Mouse (Mus musculus) liver, embryonic 18 days (tissue): ENCODE results near the gene Sult1a1. TPM values are rescaled to one million over a fixed set of nuclear protein-coding genes. Genes with fewer than 3 reads are reported as not detected.

ENCODE experiments used
- polyA plus RNA-seq: library from polyadenylated mRNA; depleted of rRNA; stranded (reverse); fragments of >200 nt; gene quantifications from 2 replicates; pipeline ENCODE4 v1.2.3, GENCODE M21; 2012; rRNA removed

Sult1a1 gene
- polyA plus RNA-seq, result 166 and 169 TPM in 2 replicates

GRCm38 (mm10) chr7:126676207-126676606, at the start of gene Sult1a1:
Gene Sult1a1, minus strand, starts transcription at chr7:126676432.

GRCm38 (mm10) chr7:126707442-126708174, 31.4 kb upstream of the Sult1a1 start, which contains the start of gene Coro1a:
Gene Coro1a, minus strand, starts transcription at chr7:126707787.

GRCm38 (mm10) chr7:126695631-126696207, 19.5 kb upstream of the Sult1a1 start, which contains the start of gene Slx1b:
Gene Slx1b, minus strand, starts transcription at chr7:126695784.

GRCm38 (mm10) chr7:126695210-126695611, 19.0 kb upstream of the Sult1a1 start, which contains the start of gene Bola2:
Gene Bola2, plus strand, starts transcription at chr7:126695401.

GRCm38 (mm10) chr7:126649231-126650051, 26.8 kb downstream of the Sult1a1 start, which contains the start of gene Sgf29:
Gene Sgf29, plus strand, starts transcription at chr7:126649309.

GRCm38 (mm10) chr7:126630824-126631518, 45.3 kb downstream of the Sult1a1 start, which contains the start of gene Nupr1:
Gene Nupr1, minus strand, starts transcription at chr7:126630861.

Other genes with a start within 250 kb of the Sult1a1 start
- gene Rabep2, start 247.7 kb downstream of the Sult1a1 start, polyA plus RNA-seq, result 6.4 and 6.5 TPM in 2 replicates
- 0.16 and 0.67 TPM in 2 replicates for gene Atp2a1, start 213.3 kb downstream of the Sult1a1 start, polyA plus RNA-seq
- gene Sh2b1, start 201.0 kb downstream of the Sult1a1 start, polyA plus RNA-seq, result 17.2 and 21.4 TPM in 2 replicates
- 66.4 and 78.6 TPM in 2 replicates for gene Tufm, start 189.1 kb downstream of the Sult1a1 start, polyA plus RNA-seq
- gene Atxn2l, start 173.0 kb downstream of the Sult1a1 start, polyA plus RNA-seq, result 25.1 and 32.3 TPM in 2 replicates
- gene Eif3c, start 110.0 kb downstream of the Sult1a1 start, polyA plus RNA-seq, result 49.9 and 50.0 TPM in 2 replicates
- gene Apobr, start 91.5 kb downstream of the Sult1a1 start, polyA plus RNA-seq, result 4.2 and 5.8 TPM in 2 replicates
- gene Cln3, start 90.6 kb downstream of the Sult1a1 start, polyA plus RNA-seq, result 17.9 and 19.2 TPM in 2 replicates
- 0.17 and 0.31 TPM in 2 replicates for gene Il27, start 81.5 kb downstream of the Sult1a1 start, polyA plus RNA-seq
- gene Nupr1, start 45.6 kb downstream of the Sult1a1 start, polyA plus RNA-seq, result 10.2 and 11.1 TPM in 2 replicates
- 17.2 and 19.9 TPM in 2 replicates for gene Sgf29, start 27.1 kb downstream of the Sult1a1 start, polyA plus RNA-seq
- gene Bola2, start 19.0 kb upstream of the Sult1a1 start, polyA plus RNA-seq, result 25.7 and 39.5 TPM in 2 replicates
- 5.9 and 7.2 TPM in 2 replicates for gene Slx1b, start 19.4 kb upstream of the Sult1a1 start, polyA plus RNA-seq
- 105 and 119 TPM in 2 replicates for gene Coro1a, start 31.4 kb upstream of the Sult1a1 start, polyA plus RNA-seq
- gene Mapk3, start 83.2 kb upstream of the Sult1a1 start, polyA plus RNA-seq, result 44.6 and 47.3 TPM in 2 replicates
- 3.1 and 4.0 TPM in 2 replicates for gene Gdpd3, start 89.9 kb upstream of the Sult1a1 start, polyA plus RNA-seq
- gene Ypel3, start 100.5 kb upstream of the Sult1a1 start, polyA plus RNA-seq, result 84.2 and 96.1 TPM in 2 replicates
- 1.6 TPM in 2 replicates for gene Tbx6, start 105.1 kb upstream of the Sult1a1 start, polyA plus RNA-seq
- gene Ppp4c, start 116.1 kb upstream of the Sult1a1 start, polyA plus RNA-seq, result 70.6 and 72.5 TPM in 2 replicates
- 0.75 and 1.6 TPM in 2 replicates for gene Fam57b, start 121.2 kb upstream of the Sult1a1 start, polyA plus RNA-seq
- gene 4930451I11Rik, start 155.2 kb upstream of the Sult1a1 start, polyA plus RNA-seq, result not detected in 2 replicates
- 0.04 TPM in 1 of 2 replicates, not detected in the other for gene Doc2a, start 171.0 kb upstream of the Sult1a1 start, polyA plus RNA-seq
- 17.7 and 24.2 TPM in 2 replicates for gene Hirip3, start 185.5 kb upstream of the Sult1a1 start, polyA plus RNA-seq
- 14.5 and 14.8 TPM in 2 replicates for gene Ino80e, start 185.9 kb upstream of the Sult1a1 start, polyA plus RNA-seq
- 18.4 and 21.2 TPM in 2 replicates for gene Taok2, start 208.3 kb upstream of the Sult1a1 start, polyA plus RNA-seq
- 28.3 and 30.3 TPM in 2 replicates for gene Tmem219, start 246.5 kb upstream of the Sult1a1 start, polyA plus RNA-seq